Mouse (Mus musculus) intestine, postnatal 0 days (tissue): Measurements from ENCODE around the gene Jdp2. TPM values are rescaled to one million over a fixed set of nuclear protein-coding genes. Genes with fewer than 3 reads are reported as not detected.

Experiments
- ATAC-seq: fragments of 200-750 bp; cut with Nextera tagmentation; 2 replicates; pipeline ENCODE4 v1.8.0; 2017; ENCODE audit warnings: mild to moderate bottlenecking, moderate TSS enrichment, moderate library complexity
- H3K27ac ChIP-seq: fragments of 300-500 bp; sonication (generic); 2 replicates; pipeline ENCODE4 v1.5.1; 2014; ENCODE audit warnings: mild to moderate bottlenecking, low read depth, low read length, moderate library complexity
- H3K27me3 ChIP-seq: fragments of 300-500 bp; sonication (generic); replicated peaks from 2 replicates; pipeline ENCODE4 v1.6.1; 2014; ENCODE audit warnings: low read length, mixed read lengths; ENCODE audit not compliant: control insufficient read depth, insufficient read depth
- H3K36me3 ChIP-seq: fragments of 300-500 bp; sonication (generic); 2 replicates; pipeline ENCODE4 v1.6.1; 2014; ENCODE audit warnings: mild to moderate bottlenecking, moderate library complexity; ENCODE audit not compliant: control insufficient read depth, insufficient read depth
- H3K4me1 ChIP-seq: fragments of 300-500 bp; sonication (generic); replicated peaks from 2 replicates; pipeline ENCODE4 v1.6.1; 2014; ENCODE audit warnings: antibody characterized with exemption, low read length, mixed read lengths; ENCODE audit not compliant: control insufficient read depth, insufficient read depth
- H3K4me2 ChIP-seq: fragments of 300-500 bp; sonication (generic); replicated peaks from 2 replicates; pipeline ENCODE4 v1.6.1; 2014; ENCODE audit warnings: low read depth, mild to moderate bottlenecking, moderate library complexity
- H3K4me3 ChIP-seq: fragments of 300-500 bp; sonication (generic); 2 replicates; pipeline ENCODE4 v1.5.1; 2014; ENCODE audit warnings: low read depth, low read length
- H3K9ac ChIP-seq: fragments of 300-500 bp; sonication (generic); 2 replicates; pipeline ENCODE4 v1.6.1; 2014; ENCODE audit warnings: mild to moderate bottlenecking, low read depth, low read length
- H3K9me3 ChIP-seq: fragments of 300-500 bp; sonication (generic); 2 replicates; pipeline ENCODE4 v1.6.1; 2016; ENCODE audit warnings: mixed run types; ENCODE audit not compliant: control insufficient read depth
- CTCF ChIP-seq: sonication (generic); IDR thresholded peaks from 2 replicates; pipeline ENCODE4 v1.5.1; 2016; ENCODE audit warnings: low read depth, mild to moderate bottlenecking, control low read depth, antibody characterized with exemption, moderate library complexity
- WGBS: fragments of 180-500 bp; shearing (Covaris S2); extraction: QIAGEN DNeasy Blood & Tissue Kit; methylation state at CpG from one replicate; pipeline ENCODE4 v1.1.7; 2014; 5-methylcytosine and 5-hydroxymethylcytosine counted together
- polyA plus RNA-seq: library from polyadenylated mRNA; unstranded; fragments of >200 nt; fragmentation: Nextera tagmentation; extraction: Ambion mirVana; gene quantifications from 2 replicates; pipeline ENCODE4 v1.2.1, GENCODE M21; 2015

Gene Jdp2
- polyA plus RNA-seq, 1 experiment from 2014 or later = 0.44 TPM

GRCm38 (mm10) chr12:85623711-85624110, 24.9 kb downstream of the Jdp2 start:
- TF ChIP-seq CTCF = no peak
- H3K36me3 ChIP-seq = no peaks in the 10 kb centered on the region
- H3K27me3 ChIP-seq = no peaks in the 10 kb centered on the region
- H3K27ac ChIP-seq = no peak overlapping the region
- H3K9me3 ChIP-seq = no peaks in the 10 kb centered on the region
- ATAC-seq = no peak
- WGBS = 32% methylated on average over 3 of the region's 3 CpGs
- H3K4me2 ChIP-seq = no peak overlapping the region
- no peak overlapping the region for H3K9ac ChIP-seq
- no peak overlapping the region for H3K4me3 ChIP-seq
- H3K4me1 ChIP-seq = 0 out of 2 replicates have a peak, but pooled peaks cover 2% of the 10 kb centered on the region

- Histone ChIP-seq H3K4me2 (no peak overlapping the region), H3K4me1 (0 out of 2 replicates have a peak, but pooled peaks cover 2% of the 10 kb centered on the region), H3K4me3 (no peak overlapping the region), H3K36me3 (no peaks in the 10 kb centered on the region), H3K27me3 (no peaks in the 10 kb centered on the region), H3K9ac (no peak overlapping the region), H3K9me3 (no peaks in the 10 kb centered on the region), H3K27ac (no peak overlapping the region)
- no peak for ATAC-seq
- no peak for TF ChIP-seq CTCF
- WGBS = 47% methylated on average over 7 of the region's 7 CpGs
These were observed 25.8 kb downstream of the Jdp2 start for GRCm38 (mm10) chr12:85624652-85625051.

DNA sequence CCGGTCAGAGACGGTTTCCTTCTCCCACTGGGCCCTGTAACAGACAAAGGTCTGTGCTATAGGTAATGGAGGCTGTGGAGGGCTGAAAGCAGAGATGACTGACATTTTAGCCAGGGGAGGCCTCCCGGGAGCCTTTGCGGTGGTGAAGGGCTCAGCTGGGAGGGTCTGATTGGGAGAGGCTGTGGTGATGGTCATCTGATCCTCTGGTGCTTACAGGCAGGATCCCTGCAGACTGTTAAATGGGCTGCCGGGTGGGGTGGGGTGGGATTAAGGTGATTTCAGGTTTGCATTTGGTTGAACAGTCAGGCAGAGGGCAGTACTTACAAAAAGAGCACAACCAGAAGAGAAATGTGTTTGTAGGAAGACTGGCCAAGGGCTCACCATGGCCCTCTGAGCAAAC, 27.0 kb downstream of the Jdp2 start:
- no peak for ATAC-seq
- Histone ChIP-seq H3K27me3 (no peaks in the 10 kb centered on the region), H3K9me3 (no peaks in the 10 kb centered on the region), H3K4me3 (no peak overlapping the region), H3K27ac (no peak overlapping the region), H3K9ac (no peak overlapping the region), H3K36me3 (no peaks in the 10 kb centered on the region), H3K4me1 (0 out of 2 replicates have a peak, but pooled peaks cover 2% of the 10 kb centered on the region), H3K4me2 (no peak overlapping the region)
- WGBS = 51% methylated on average over 5 of the region's 5 CpGs
- TF ChIP-seq CTCF = no peak

- Histone ChIP-seq H3K27me3 (no peaks in the 10 kb centered on the region), H3K9ac (no peak overlapping the region), H3K27ac (no peak overlapping the region), H3K36me3 (peaks cover 17% of the 10 kb centered on the region; the same call in 1 of the 2 replicates), H3K4me1 (0 out of 2 replicates have a peak, but pooled peaks cover 2% of the 10 kb centered on the region), H3K4me2 (no peak overlapping the region), H3K4me3 (no peak overlapping the region), H3K9me3 (no peaks in the 10 kb centered on the region)
- ATAC-seq = no peak
- 68% methylated on average over 21 of the region's 21 CpGs for WGBS
- TF ChIP-seq CTCF = no peak
These were observed 31.0 kb downstream of the Jdp2 start for GRCm38 (mm10) chr12:85629661-85630481.

GRCm38 (mm10) chr12:85631196-85631595, 32.4 kb downstream of the Jdp2 start:
- Histone ChIP-seq H3K9ac (no peak overlapping the region), H3K4me1 (no peaks in the 10 kb centered on the region), H3K4me2 (no peak overlapping the region), H3K4me3 (no peak overlapping the region), H3K36me3 (peaks cover 17% of the 10 kb centered on the region; the same call in 1 of the 2 replicates), H3K9me3 (no peaks in the 10 kb centered on the region), H3K27me3 (no peaks in the 10 kb centered on the region), H3K27ac (no peak overlapping the region)
- no peak for ATAC-seq
- no peak for TF ChIP-seq CTCF
- 65% methylated on average over 4 of the region's 4 CpGs for WGBS

DNA sequence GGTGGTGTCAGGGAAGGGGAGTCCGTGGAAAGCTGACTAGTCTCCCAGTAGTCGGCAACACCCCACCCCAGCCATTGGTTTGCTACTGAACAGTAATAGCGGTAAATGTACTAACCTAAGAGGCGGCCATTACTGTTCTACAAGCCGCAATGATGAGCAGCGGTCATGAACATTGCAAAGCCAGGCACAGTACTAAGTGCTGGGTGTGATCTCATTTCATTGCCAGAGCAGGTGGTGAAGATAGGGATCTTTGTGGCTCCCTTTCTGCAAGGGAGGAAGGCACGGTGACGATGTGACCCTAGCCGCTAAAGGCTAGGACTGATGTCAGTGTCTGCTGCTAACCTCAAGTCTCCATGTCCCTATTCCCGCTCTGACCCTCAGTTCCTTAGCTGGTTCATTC, 33.5 kb downstream of the Jdp2 start:
- WGBS = 94% methylated on average over 10 of the region's 10 CpGs
- H3K4me3 ChIP-seq = no peak overlapping the region
- ATAC-seq = no peak
- no peak overlapping the region for H3K9ac ChIP-seq
- H3K27me3 ChIP-seq = no peaks in the 10 kb centered on the region
- H3K4me1 ChIP-seq = no peaks in the 10 kb centered on the region
- H3K9me3 ChIP-seq = no peaks in the 10 kb centered on the region
- no peak overlapping the region for H3K4me2 ChIP-seq
- H3K36me3 ChIP-seq = peaks cover 17% of the 10 kb centered on the region; the same call in 1 of the 2 replicates
- H3K27ac ChIP-seq = no peak overlapping the region
- no peak for TF ChIP-seq CTCF
